Mouse (Mus musculus) embryo, embryonic 11 days (tissue): ENCODE measurements around the gene Mast1.
"Not testable (repeated sequence)": the region's sequence is repeated elsewhere in the genome, so short reads cannot be mapped to it uniquely, and the experiment has no call there.

ENCODE experiments used
- DNase-seq: peaks from one replicate; pipeline ENCODE4 v3.0.0-alpha.2; 2015

Mast1 gene

DNA sequence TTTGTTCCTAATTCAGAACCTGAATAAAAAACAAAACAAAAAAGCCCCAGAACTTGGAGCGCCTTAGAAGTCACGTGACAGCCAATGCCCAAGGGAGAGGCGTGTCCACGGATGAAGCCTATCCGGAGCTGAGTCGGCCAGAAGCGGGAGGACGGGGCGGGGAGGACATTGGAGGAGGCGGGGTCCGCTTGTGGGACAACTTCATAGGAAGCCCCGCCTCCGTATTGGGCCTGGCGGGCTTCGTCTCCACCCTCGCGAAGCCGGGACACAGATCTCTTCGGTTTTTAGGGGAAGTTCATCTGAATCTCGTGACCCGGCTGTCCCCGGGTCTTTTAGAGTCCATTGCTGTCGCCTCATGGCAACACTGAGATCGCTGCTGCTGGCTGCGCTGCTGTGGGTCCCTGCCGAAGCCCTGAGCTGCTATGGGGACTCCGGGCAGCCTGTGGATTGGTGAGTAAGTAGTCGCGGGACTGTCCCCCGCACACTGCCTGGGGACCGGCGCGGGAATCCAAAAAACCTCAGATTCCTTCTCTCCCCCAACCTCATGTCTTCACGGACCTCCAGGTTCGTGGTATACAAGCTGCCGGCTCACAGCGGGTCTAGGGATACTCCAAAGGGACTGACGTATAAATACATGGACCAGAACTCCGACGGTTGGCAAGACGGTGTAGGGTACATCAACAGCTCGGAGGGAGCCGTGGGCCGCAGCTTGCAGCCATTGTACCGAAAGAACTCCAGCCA, 28.6 kb downstream of the Mast1 start, which contains the start of gene Dnase2a:
TSS of gene Dnase2a (plus strand) at position 140 of the 741 bp plus-strand sequence.
- peak; percentile 99 for DNase-seq

DNA sequence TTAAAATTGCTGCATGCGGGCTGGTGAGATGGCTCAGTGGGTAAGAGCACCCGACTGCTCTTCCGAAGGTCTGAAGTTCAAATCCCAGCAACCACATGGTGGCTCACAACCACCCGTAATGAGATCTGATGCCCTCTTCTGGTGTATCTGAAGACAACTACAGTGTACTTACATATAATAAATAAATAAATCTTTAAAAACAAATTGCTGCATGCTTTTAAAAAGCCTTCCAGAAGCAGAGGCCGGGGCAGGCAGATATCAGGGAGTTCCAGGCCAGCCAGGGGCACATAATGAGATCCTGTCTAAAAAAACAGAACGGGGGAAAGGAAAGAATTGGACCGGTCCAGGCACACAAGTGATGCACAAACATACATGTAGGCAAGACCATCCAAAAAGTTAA, 29.2 kb downstream of the Mast1 start:
- not testable (repeated sequence) for DNase-seq

DNA sequence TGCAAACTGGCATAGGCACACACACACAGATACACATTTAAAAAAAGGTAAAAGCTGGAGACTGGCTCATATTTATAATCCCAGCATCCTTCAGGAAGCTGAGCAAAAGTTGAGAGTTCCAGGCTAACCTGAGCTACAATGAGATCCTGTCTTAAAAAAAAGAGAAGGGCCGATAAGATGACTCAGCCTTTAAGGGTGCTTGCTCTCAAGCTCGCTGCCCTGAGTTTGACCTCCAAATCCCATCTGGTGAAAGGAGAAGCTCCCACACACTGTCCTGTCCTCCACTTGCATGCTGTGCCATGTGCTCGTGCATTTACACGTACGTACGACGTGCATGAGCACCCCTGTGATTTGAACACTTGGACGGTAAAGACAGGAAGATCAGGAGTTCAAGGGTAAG, 29.7 kb downstream of the Mast1 start:
- DNase-seq, result no peak

DNA sequence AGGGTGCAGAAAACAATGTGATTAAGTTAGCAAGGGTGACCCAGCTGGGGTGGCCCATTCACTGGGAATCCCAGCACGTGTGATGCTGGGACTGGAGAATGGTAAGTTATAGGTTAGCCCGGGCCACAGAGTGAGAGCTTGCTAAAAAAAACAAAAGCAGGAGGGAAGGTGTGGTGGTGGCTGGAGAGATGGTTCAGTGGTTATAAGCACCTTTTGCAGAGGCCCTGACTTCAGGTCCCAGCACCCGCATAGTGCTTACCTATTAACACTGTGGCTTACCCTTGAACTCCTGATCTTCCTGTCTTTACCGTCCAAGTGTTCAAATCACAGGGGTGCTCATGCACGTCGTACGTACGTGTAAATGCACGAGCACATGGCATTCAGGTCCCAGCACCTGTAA, 30.1 kb downstream of the Mast1 start:
- no peak for DNase-seq

DNA sequence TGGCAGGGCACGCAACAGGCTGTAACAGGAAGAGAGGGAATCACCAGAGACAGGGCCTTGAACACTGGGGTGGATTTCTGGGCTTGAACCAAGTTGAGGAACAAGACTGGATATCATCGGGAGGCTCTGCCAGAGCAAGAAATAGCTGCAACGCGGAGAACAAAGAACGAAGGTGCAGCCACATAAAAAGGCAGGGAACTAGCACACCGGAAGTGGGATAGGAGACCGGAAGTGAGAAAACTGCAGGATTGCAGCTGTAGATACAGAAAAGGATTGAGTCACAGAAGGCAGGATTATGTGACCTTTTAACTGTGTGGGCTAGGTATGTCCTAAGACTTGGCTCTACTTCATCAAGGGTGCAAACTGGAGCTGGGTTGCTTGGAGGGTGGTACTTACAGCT, 32.8 kb downstream of the Mast1 start:
- no peak for DNase-seq

DNA sequence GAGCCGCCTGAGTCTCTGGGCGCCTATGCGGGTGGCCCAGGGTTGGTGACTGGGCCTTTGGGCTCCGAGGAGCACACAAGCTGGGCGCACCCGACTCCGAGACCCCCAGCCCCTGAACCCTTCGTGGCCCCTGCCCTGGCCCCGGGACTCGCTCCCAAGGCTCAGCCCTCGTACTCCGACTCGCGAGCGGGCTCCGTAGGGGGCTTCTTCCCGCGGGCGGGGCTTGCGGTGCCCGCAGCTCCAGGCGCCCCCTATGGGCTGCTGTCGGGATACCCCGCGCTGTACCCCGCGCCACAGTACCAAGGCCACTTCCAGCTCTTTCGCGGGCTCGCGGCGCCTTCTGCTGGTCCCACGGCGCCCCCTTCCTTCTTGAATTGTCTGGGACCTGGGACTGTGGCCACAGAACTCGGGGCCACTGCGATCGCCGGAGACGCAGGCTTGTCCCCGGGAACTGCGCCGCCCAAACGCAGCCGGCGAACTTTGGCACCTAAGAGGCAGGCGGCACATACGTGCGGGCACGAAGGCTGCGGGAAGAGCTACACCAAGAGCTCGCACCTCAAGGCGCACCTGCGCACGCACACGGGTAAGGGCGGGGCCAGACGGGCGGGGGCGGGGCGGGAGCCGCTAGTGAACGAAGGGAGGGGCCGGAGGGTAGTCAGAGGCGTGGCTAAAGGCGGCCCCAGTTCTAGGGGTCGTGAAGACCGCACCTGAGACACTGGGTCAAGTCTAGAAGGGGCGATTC, 34.1 kb downstream of the Mast1 start:
- DNase-seq, result peak; percentile 93

DNA sequence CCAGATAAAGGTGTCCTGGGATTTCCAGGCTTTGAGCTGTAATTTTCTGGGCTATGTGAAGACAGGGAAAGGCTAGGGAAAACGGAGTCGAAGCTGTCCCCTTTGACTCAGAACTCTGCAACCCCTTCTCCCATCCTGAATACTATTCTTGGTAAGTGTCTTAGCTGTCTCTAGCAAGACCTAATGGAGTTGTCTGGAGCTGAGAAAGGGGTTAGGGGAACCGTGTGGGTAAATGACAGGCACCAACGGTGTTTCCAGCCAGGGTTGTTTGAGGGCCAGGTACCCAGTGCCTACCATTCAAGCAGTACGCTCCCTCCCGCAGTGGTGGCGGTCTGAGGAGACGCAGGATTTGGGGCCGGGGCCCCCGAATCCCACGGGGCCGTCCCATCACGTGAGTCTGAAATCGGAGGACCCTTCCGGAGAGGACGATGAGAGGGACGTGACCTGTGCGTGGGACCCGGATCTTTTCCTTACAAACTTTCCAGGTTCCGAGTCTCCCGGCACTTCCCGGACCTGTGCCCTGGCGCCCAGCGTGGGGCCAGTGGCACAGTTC, 34.7 kb downstream of the Mast1 start:
- peak; percentile 57 for DNase-seq

DNA sequence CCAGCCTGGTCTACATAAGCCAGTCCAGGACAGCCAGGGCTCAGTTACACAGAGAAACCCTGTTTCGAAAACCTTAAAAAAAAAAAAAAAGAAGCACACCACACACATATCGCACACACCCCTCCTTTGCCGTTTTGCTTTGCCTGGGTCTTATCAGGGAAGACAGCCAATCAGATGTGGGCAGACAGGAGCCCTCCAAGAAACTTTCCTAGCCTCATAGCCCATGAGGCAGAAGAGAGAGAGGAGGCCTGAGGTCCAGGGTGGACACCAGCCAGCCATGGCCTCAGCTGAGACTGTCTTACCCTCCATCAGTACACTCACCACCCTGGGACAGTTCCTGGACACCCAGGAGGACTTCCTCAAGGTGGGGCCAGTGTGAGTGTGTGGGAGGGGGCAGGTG, 35.4 kb downstream of the Mast1 start, which contains the start of gene Klf1:
TSS of gene Klf1 (plus strand) at position 177 of the 400 bp plus-strand sequence.
- DNase-seq, result no peak

DNA sequence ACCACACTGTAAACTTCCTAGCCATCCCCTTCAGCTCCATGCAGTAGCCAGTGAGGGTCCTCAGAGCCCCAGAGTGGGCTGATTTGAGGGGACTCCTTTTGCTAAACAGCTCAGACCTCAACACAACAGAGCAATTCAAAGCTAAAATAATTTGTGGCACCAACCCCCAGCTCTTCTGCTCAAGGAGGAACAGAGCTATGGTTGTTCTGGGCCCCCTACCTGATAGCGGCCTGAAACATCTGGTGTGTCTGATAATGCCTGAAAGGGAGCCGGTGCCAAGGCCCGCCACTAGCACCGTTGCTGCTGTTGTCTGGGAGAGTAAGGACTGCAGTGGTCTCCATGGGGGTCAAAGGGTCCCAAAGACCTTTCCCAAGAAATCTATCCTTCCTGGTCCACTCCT, 36.1 kb downstream of the Mast1 start:
- no peak for DNase-seq

DNA sequence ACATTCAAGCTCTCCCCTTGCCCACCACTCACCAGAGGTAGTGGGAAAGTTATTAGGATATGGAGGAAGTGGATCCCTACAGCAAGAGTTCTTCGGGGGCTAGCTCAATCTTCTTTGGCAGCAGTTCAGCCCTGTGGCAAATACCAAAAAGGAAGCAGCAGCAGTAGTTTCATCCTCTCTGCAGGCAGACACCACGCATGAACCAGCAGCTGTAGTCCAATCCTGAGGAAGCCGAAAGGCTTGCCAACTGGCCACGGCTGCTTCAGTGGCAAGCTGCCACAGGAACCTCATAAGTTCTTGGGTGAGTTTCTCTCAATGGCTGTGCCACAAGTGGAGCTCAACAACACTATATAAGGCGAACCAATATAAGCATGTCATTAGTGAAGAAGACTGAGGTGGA, 41.2 kb downstream of the Mast1 start:
- no peak for DNase-seq

DNA sequence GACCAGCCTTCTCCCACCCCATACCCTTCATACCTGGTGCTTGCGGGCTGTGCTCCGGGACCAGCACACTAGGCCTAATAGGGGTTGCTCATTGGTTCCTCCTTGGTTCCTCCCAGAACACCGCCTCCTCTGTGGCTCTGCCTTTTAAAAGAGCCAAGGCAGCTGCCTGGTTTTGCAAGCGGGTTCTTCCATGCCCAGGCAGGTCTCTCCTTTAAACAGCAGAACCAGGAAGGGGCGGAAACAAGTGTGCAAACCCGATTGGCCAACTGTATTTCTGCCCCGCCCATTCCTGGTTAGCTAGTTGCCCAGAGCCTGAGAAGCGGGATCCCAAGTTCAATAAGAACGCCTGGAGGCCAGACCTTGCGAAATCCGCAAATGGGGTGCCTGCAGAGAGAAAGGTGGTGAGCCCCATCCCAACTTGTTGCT, 43.4 kb downstream of the Mast1 start, which contains the start of gene Gcdh:
TSS of gene Gcdh (minus strand) at position 213 of the 426 bp plus-strand sequence.
- peak; percentile 96 for DNase-seq

DNA sequence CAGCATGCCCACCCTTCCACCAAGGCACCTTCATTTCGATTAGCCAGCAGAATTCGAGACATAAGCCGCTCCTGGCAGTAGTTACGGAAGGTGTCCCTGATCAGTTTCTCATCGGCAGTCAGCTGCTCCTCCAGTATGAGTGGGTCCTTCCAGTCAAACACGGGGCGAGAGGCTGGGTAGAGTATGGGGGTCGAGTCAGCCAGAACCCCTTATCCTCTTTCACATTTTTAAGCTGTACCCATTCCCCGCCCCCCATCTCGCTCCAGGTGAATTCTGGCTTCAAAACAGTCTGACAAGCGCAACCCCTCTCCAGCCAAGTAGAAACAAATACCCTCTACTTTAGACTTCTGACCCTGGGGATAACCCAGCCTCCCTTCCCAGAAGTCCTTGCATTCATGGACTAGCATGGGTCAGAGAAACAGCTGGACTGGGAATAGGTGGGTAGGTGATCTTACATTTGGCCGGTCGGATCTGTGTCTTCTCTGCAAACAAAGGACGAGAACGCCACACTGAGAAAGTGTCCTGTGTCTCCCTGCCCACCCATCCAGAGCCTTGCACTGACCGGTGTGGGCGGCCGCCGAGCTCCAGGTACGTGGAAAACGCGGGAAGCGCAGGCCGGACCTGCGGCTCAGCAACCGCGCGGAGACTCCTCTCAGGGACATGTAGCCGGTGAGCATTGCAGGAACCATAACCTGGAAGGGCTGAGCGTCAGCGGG, 44.0 kb downstream of the Mast1 start:
- no peak for DNase-seq

DNA sequence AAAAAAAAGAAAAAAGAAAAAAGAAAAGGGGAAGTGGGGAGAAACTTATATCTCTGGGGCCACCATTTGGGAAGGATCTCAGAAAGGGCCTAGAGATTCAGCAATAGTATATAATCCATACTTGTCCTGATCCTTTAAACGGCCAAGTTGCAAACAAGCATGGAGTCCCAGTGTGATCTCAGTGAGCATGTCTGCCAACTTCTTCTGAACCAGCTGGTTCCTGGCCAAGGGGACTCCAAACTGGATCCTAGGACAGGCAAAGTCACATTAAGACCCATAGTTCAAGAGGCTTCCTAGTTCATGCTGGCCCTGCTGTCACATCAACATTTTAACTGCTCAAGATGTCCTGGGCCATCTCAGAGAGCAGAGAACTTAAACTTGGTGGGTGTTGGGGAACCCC, 48.0 kb downstream of the Mast1 start:
- no peak for DNase-seq

DNA sequence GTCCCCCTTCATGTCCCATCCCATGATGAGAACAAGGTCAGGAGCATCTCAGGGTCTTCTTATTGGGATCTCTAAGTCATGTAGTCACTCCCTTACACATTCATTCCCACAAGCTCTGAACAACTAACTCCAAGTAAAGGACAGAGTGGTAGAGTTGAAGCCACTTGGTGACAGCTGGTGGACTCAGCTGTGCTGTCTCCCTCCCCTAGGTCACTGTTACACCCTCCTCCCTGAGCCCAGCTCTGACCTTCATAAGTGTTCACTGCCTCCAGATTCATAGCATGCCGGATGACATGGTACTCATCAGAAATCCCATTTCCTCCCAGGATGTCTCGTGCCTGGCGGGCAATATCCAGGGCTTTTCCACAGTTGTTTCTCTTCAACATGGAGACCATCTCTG, 48.9 kb downstream of the Mast1 start:
- no peak for DNase-seq

DNA sequence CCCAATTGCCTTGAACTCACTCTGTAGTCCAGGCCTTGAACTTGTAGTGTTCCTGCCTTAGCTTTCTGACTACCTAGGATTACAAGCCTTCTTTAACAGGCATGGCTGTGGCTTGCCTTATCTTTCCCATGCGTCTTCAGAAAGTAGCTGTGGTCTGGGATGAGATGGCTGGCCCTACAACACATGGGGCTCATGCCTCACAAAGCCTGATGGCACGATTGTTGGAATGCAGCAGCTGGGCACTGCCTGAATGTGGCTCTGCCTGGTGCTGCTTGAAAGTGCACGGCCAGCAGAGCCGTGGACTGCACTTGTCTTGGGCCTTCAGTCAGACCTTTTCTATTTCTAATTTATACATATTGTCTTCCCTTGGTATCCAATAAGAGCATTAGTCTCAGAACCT, 52.4 kb downstream of the Mast1 start:
- no peak for DNase-seq

DNA sequence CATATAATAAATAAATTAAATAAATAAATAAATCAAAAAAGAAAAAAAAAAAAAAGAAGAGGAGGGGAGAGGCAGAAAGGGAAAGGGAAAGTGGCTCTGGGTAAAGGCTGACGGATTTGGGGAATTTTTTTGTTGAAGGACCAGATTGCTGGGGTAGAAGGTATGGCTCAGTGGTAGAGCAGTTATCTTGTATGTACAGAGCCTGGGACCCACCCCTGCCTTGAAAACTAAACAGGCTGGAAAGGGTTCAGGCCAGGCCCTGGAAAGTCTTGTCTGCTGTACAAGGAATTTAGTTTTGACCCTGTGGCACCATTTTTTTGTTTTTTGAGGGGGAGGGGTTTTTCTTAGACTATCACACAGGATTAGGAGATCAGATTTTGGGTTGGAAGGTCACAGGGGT, 58.2 kb downstream of the Mast1 start:
- DNase-seq, result no peak

DNA sequence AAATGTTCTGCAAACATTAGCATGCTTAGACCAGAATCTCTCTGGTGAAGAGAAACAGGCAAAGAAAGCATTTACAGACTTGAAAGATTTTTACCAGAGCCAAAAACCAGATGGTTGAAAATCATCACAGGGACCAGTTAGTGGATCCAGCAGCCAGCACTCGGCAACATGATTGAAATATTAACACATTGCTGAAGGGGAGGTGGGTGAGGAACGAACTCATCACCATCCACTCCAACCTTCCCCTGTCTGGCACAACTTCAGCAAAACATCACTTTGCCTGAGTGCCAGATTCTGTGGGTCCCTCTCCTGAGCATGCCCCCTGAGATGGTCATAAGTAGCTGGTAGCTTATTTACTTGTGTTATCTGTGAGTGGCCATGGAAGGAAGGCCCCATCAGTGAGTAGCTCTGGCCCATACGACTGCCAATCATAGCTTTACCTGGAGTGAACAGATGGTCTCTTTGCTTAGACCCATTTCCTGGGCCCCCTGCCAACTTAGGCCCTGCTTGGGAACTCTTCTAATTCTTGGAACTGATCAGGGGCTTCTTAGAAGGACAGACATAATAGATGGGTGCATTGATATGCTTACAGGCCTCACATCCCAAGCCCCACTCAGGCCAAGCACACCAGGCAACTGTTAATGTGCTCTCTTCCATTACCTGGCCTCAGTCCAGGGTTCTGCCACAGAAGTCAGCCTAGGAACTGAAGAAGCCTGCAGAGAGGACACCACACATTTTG, 59.7 kb downstream of the Mast1 start:
- DNase-seq, result no peak

DNA sequence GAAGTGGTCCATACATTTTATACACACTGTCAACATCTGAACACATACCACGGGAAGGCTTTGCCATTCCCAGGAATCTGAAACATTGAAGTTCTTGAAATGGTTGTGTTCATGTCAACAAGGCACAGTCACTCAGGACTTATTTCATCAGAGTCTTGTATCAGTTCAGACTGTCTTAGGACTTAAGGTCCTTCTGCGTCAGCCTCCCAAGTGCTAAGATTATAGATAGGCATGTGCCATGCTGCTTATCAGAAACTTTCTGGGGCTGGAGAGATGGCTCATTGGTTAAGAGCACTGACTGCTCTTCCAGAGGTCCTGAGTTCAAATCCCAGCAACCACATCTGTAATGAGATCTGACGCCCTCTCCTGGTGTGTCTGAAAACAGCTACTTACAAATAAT, 62.8 kb downstream of the Mast1 start:
- no peak for DNase-seq

DNA sequence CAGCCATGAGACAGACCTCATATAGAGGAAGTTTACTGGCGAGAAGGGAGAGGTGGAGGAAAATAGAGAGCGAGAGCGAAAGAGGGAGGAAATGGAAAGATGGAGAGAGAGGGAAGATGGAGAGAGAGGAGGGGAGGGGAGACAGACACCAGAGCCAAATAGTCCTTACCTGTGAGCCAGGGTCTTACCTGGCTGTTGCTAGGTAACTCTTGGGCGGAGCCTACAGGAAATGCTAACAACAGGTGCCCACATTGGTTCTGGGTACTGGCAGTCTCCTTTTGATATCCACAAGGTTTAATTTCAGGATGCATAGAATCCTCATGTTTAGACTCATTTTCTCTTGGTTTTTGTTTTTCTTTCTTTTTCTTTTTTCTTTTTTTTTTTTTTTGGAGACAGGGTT, 64.1 kb downstream of the Mast1 start:
- DNase-seq, result no peak

DNA sequence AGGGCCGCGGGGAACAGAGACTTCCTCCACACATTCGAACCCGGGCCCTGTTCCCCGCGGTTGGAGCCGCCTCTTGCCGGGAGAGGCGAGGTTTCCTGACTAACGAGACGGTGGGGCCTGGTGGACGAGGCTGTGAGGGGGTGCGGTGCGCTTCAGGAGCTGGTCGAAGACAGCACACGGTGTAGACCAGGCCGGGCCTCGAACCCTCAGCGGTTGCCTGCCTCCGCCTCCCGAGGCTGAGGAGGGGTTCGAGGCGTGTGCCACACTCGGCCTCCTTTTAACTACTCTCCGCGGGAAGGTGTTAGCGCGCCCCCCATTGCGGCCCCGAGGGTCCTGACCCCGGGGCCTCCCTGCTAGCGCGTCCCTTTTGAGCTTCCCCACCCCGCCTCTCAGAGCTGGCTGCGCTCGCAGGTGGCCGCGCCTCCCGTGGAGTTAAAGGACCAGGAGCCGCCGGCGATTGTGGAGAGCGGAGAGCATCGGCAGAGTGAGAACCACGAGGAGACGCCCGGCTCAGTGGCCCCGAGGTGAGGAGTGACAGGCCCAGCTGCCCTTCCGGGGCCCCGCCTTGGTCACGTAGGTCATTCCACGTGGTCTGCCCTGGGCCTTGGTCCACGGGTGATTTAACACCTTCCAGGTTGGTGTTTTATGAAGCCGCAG, 64.7 kb downstream of the Mast1 start:
- peak; percentile 59 for DNase-seq

DNA sequence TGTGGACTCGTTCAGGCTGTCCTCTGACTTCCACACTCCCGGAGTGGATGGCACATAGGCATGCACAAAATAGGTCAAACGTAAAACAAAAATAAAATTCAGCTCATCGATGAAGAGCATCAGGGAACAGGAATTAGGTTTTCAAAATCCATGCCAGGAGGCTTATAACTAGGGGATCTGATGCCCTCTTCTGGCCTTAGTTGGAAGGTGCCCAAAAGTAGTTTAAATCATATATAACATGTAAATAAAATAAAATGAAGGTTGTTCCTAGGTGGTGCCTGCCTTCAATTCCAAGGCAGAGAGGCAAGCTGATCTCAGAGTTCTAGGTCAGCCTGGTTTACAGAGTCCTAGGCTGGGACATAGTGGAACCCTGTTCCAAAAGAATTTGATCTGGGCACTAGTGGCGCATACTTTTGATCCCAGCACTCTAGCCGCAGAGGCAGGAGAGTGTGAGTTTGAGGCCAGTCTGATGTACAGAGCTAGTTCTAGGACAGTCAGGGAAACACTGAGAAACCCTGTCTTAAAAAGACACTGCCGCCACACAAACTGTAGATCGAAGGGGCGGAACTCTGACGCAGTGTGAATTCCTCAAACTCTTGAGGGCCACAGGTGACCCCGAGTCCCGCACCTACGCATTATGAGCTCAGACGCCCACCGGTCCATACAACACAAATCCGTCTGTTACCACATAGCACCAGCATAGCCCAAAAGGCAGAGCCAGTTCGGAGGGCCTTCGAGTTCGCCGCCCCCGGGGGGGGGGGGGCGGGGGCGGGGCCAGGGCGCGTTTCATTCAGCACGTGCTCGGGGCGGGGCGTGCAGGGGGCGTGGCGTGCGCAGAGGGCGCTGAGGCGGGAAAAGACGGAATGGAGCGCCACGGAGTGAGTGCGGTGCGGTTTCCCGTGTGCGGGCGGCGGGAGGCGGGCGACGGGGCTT, 65.5 kb downstream of the Mast1 start, which contains the start of gene Syce2:
TSS of gene Syce2 (plus strand) at position 736 of the 933 bp plus-strand sequence.
- peak; percentile 81 for DNase-seq
